Mouse (Mus musculus): Measurements from ENCODE around the gene Angptl2. TPM values are rescaled to one million over a fixed set of nuclear protein-coding genes. Genes with fewer than 3 reads are reported as not detected.

The Angptl2 gene
- polyA plus RNA-seq, 1 experiment from 2014 or later, result 40.9 TPM

DNA sequence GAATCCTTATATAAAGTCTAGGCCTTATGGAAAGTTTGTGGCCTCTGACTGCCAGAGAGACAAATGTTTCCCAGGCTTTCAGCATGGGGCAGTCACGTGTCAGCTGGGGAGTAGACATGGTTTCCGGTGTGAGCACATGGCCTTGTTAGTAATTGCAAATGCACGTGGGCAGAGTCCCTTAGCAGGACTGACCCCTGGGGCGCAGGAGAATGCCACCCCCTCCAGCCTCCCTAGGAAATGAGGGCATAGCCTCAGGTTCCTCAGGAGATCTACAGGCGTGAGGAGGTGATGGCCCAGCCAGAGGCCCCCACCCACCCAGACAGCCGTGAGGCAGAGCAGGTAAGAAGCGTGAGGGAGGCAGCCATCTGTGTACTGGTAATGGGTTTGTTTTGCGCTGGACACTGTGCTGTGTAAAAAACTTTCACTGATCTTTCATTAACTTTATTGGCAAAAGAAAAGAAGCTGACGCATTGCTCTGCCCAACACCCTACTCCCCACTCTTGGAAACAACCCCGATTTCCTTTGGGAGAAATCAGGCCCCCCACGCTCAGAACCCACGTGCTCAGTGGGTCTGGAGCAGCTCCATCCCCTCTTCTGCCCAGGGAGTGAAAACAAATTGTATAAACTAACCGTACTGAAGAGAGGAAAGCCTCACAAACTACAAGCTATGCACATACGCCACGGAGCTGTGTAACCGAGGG is 35.8 kb upstream of the Angptl2 start:
- H3K36me3 ChIP-seq, result no peaks in the 10 kb centered on the region
- WGBS, result 39% methylated on average over 16 of the region's 16 CpGs
- H3K4me3 ChIP-seq (replicated peaks), result no peak overlapping the region
- peak; percentile 34 for ATAC-seq (replicated peaks; ENCODE audit: low FRiP score)
- no peak overlapping the region for H3K4me2 ChIP-seq
- no peaks in the 10 kb centered on the region for H3K9me3 ChIP-seq (replicated peaks)
- H3K4me1 ChIP-seq, result peaks cover 29% of the 10 kb centered on the region
- H3K27ac ChIP-seq, result peak overlapping the region; percentile 45
- H3K27me3 ChIP-seq, result no peaks in the 10 kb centered on the region
- H3K9ac ChIP-seq, result no peak overlapping the region

DNA sequence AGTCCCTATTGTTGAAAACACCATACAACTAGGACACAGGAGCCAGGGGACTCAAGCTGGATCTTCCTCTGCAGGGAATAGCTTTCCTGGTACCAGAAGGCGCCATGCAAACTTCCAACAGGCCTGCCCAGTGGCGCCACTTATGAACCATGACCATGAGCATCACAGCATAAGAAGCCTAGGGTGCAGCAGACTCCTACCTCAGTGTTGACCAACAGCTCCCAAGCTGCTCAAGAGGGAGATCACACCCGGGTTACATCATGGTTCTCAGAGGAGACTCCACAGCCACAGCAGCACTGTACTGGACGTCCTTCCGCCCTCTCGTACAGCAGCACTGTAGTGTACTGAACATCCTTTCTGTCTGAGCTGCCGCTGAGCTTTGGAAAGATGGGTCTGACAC is 32.5 kb upstream of the Angptl2 start:
- no peak for ATAC-seq (replicated peaks; ENCODE audit: low FRiP score)
- peaks cover 43% of the 10 kb centered on the region for H3K4me1 ChIP-seq
- no peaks in the 10 kb centered on the region for H3K27me3 ChIP-seq
- no peaks in the 10 kb centered on the region for H3K9me3 ChIP-seq (replicated peaks)
- H3K9ac ChIP-seq, result no peak overlapping the region
- no peak overlapping the region for H3K4me3 ChIP-seq (replicated peaks)
- H3K27ac ChIP-seq, result no peak overlapping the region
- no peak overlapping the region for H3K4me2 ChIP-seq
- no peaks in the 10 kb centered on the region for H3K36me3 ChIP-seq
- WGBS, result 94% methylated on average over 7 of the region's 7 CpGs

DNA sequence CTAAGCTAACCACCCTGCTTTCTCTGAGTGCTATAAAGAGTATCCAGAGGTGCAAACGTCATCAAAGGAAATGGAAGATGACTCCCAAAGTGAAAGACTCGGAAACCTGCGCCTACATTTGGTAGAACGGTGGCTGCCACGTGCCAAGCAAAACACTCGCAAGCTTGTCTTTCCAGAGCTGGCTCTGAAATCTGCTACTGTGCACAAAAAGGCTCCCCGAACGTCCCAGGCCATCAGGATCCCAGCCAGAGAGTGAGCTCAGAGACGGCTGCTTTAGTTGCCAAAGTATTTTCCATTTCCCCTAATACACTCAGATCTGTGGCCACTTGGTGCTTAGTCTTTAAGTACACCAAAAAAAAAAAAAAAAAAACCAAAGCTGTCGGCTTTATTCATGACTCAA is 31.2 kb upstream of the Angptl2 start:
- Histone ChIP-seq H3K36me3 (no peaks in the 10 kb centered on the region), H3K27ac (no peak overlapping the region), H3K9ac (no peak overlapping the region), H3K9me3 (replicated peaks) (no peaks in the 10 kb centered on the region), H3K27me3 (no peaks in the 10 kb centered on the region), H3K4me1 (peaks cover 44% of the 10 kb centered on the region), H3K4me3 (replicated peaks) (no peak overlapping the region), H3K4me2 (no peak overlapping the region)
- 57% methylated on average over 10 of the region's 10 CpGs for WGBS
- ATAC-seq (replicated peaks; ENCODE audit: low FRiP score), result no peak

DNA sequence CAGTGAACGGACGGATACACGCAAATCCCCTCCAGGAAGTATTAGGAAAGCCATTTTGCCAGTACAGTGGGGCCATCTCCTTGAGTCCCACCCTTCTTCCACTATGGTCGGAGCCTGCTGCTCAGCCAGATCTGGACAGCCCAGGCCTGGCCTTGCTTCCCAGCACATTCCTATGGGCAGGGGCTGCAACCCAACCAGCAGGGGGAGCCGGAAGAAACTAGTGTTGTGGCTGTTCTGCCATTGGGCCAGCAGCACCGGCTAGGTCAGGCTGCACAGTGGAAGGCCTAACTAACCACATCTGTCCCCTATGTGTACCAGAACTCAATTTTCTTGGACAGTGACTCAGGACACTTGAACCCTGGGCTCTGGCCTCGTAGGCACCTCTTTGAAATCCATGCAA is 30.6 kb upstream of the Angptl2 start:
- peaks cover 40% of the 10 kb centered on the region for H3K4me1 ChIP-seq
- 77% methylated on average over 7 of the region's 7 CpGs for WGBS
- no peaks in the 10 kb centered on the region for H3K9me3 ChIP-seq (replicated peaks)
- no peak overlapping the region for H3K4me3 ChIP-seq (replicated peaks)
- no peak overlapping the region for H3K9ac ChIP-seq
- no peak for ATAC-seq (replicated peaks; ENCODE audit: low FRiP score)
- no peaks in the 10 kb centered on the region for H3K36me3 ChIP-seq
- H3K4me2 ChIP-seq, result no peak overlapping the region
- no peak overlapping the region for H3K27ac ChIP-seq
- no peaks in the 10 kb centered on the region for H3K27me3 ChIP-seq

DNA sequence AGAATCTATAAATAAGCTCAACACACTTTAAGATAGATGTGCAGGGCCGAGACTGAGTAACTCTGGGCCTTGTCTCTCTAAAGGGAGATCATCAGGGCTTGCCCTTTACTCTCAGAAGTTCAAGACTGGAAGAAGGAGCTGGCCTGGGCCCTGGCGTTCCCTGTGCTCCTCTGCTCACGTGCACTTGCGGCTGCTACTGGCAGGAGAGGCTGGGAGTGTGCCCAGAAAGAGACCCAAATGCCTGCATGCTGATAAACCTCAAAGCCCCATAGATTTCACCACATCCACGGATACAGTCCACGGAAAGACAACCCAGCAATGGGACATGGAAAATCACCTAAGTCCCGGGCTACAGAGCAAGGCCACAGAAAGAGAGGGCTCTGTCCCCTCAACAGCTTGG is 29.4 kb upstream of the Angptl2 start:
- H3K4me2 ChIP-seq, result no peak overlapping the region
- H3K36me3 ChIP-seq, result no peaks in the 10 kb centered on the region
- H3K9me3 ChIP-seq (replicated peaks), result no peaks in the 10 kb centered on the region
- no peaks in the 10 kb centered on the region for H3K27me3 ChIP-seq
- no peak for ATAC-seq (replicated peaks; ENCODE audit: low FRiP score)
- peaks cover 37% of the 10 kb centered on the region for H3K4me1 ChIP-seq
- H3K9ac ChIP-seq, result no peak overlapping the region
- no peak overlapping the region for H3K27ac ChIP-seq
- WGBS, result 69% methylated on average over 7 of the region's 7 CpGs
- no peak overlapping the region for H3K4me3 ChIP-seq (replicated peaks)

DNA sequence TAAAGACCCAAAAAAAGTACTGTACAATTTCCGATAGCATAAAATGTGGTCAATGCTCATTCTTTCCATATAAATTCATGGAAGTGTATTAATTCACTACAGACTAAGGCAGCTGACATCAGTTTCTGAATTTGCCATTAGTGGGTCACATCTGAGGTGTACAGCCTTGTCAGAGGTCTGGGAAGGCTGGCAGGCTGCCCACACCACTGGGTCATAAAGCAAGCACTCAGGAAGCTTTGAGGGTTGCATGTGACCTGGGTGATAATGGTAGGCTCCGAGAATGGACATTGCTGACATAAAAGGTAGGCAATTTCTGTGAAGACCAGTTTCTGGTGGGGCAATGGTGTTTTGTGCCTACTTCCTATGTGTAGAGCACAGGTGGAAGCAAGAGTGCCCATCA is 28.0 kb upstream of the Angptl2 start:
- peaks cover 37% of the 10 kb centered on the region for H3K4me1 ChIP-seq
- WGBS, result 60% methylated on average over 2 of the region's 2 CpGs
- no peaks in the 10 kb centered on the region for H3K36me3 ChIP-seq
- ATAC-seq (replicated peaks; ENCODE audit: low FRiP score), result no peak
- H3K4me2 ChIP-seq, result no peak overlapping the region
- no peak overlapping the region for H3K27ac ChIP-seq
- no peak overlapping the region for H3K4me3 ChIP-seq (replicated peaks)
- H3K27me3 ChIP-seq, result no peaks in the 10 kb centered on the region
- no peaks in the 10 kb centered on the region for H3K9me3 ChIP-seq (replicated peaks)
- H3K9ac ChIP-seq, result no peak overlapping the region

DNA sequence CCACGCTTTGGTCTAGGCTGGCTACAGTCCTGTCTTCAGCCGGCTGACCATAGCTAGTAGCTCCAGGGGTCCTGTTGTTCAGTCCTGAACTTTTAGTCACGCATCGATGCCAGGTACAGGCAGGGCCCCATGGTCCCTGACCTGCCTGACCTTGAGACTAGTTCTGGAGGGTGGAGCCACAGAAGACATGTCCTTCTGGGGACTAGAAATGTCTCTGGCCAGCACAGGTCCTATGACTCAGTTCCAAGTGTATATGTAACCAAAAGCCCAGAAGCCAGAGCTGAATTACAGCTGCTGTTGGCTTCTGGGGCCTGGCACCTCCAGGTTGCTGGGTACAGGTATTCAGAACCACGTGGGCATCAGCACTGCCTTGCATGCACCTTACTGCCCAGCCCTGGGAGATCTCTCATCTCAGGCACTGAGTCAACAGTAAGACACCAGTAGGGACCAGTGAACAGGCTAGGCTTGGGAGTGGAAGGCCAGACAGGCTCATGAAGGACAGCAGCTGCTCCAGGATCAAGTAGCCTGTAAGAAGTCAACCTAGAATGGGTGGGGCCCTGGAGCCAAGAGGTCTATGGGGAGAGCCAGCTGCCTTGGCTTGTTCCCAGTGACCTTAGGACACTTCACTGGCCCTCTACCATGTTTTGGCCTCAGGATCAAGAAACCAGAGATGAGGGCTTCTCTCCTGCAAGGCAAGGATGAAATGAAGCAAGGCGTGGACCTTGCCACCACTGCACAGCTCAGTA is 26.8 kb upstream of the Angptl2 start:
- Histone ChIP-seq H3K4me3 (replicated peaks) (no peak overlapping the region), H3K9me3 (replicated peaks) (no peaks in the 10 kb centered on the region), H3K9ac (no peak overlapping the region), H3K27ac (peak overlapping the region; percentile 30), H3K4me2 (no peak overlapping the region), H3K36me3 (no peaks in the 10 kb centered on the region), H3K27me3 (no peaks in the 10 kb centered on the region), H3K4me1 (peaks cover 37% of the 10 kb centered on the region)
- peak; percentile 69 for ATAC-seq (replicated peaks; ENCODE audit: low FRiP score)
- WGBS, result 62% methylated on average over 6 of the region's 6 CpGs

DNA sequence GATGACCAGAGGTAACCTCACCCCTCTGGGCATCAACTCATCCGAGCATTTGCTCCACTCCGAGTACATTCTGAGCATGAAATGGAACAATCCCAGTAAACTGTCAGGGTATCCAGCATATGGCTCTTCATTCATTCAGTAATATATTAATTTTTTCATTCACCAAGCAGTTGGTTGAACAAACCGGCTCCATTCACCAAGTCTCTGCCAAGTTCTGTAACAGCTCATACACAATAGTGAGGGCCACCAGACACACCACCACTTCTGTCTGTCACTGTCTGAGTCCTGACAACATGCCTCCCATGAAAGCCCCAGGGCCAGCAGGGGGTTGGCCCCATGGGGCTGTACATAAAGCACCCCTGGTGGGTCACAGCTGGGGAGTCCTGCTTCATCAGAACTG is 25.9 kb upstream of the Angptl2 start:
- no peak overlapping the region for H3K9ac ChIP-seq
- no peaks in the 10 kb centered on the region for H3K27me3 ChIP-seq
- 92% methylated on average over 3 of the region's 3 CpGs for WGBS
- H3K4me3 ChIP-seq (replicated peaks), result no peak overlapping the region
- H3K9me3 ChIP-seq (replicated peaks), result no peaks in the 10 kb centered on the region
- no peak overlapping the region for H3K27ac ChIP-seq
- H3K4me2 ChIP-seq, result no peak overlapping the region
- H3K36me3 ChIP-seq, result no peaks in the 10 kb centered on the region
- no peak for ATAC-seq (replicated peaks; ENCODE audit: low FRiP score)
- peaks cover 31% of the 10 kb centered on the region for H3K4me1 ChIP-seq

DNA sequence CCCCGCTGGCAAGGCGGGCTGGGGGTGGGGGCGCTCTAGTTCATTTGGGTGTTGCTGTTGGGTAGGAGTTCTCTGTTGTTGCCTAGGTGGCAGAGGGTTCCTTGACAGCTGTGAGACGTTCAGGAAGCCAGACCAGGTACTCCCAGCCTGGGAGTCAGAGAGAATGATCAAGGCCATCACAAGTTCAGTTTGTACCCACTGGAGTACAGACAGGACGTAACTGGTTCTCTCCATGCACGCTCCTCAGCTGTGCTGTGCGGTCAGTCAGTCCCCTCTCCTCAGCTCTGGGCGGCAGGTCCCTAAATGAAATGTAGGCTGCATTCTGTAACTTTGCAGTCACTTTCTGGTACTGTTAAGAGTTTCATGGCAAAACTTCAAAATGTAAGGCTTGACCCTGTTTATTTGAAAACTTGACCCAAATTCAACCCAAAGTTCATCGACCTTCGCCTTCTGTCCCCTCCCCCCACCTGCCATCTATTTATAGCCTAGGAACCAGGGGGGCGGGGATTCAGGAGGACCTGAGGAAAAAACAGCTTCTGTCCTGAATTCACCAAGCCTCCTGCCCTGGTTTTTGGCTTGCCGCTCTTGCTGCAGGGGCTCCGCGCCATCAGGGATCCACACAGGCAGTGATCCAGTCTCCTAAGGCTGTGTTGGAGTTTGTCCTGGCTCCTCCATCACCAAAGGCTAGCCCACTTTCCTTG is 15.4 kb upstream of the Angptl2 start:
- Histone ChIP-seq H3K36me3 (no peaks in the 10 kb centered on the region), H3K9ac (no peak overlapping the region), H3K4me1 (peaks cover 35% of the 10 kb centered on the region), H3K27ac (no peak overlapping the region), H3K27me3 (no peaks in the 10 kb centered on the region), H3K9me3 (replicated peaks) (no peaks in the 10 kb centered on the region), H3K4me2 (no peak overlapping the region), H3K4me3 (replicated peaks) (no peak overlapping the region)
- 66% methylated on average over 14 of the region's 14 CpGs for WGBS
- ATAC-seq (replicated peaks; ENCODE audit: low FRiP score), result no peak

DNA sequence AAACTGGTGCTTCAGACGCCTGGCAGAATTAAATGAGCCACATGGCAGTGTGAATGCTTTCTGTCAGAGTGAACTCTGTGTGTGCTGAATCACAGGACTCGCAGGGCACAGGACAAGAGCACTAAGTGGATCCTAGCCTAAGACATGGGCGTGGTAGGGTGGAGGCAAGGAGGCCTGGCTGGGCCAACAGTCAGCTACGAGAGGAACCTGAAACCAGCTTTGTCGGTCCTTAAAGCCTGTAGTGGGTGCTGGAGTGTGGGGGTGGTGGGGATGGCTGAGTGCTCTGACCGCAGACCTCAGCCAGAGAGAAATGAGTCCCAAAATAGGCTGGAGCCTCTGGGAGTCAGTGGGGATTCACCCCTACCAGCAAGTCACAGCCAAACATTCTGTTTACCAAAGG is 12.6 kb upstream of the Angptl2 start:
- no peaks in the 10 kb centered on the region for H3K27me3 ChIP-seq
- no peak overlapping the region for H3K4me2 ChIP-seq
- H3K4me1 ChIP-seq, result peaks cover 63% of the 10 kb centered on the region
- no peak overlapping the region for H3K9ac ChIP-seq
- no peaks in the 10 kb centered on the region for H3K36me3 ChIP-seq
- no peaks in the 10 kb centered on the region for H3K9me3 ChIP-seq (replicated peaks)
- 38% methylated on average over 6 of the region's 6 CpGs for WGBS
- no peak for ATAC-seq (replicated peaks; ENCODE audit: low FRiP score)
- H3K27ac ChIP-seq, result no peak overlapping the region
- no peak overlapping the region for H3K4me3 ChIP-seq (replicated peaks)

DNA sequence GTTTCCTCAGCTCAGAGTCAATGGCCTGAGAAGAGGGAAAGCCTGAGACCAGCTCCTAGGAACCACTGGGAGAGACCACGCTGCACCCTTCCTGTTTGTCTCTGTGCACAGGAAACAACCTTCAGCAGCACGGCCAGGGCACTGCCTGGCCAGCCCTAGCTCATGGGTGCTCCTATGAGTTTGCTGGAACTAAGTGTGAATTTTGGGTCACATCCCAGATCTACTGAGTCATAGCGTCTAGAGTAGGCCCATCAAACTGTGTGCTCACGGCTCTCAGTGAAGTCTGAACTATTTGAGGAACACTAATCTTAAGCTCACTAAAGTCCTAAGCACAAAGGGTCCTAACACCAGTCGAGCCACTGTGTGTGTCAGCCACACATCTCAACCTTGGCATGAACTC is 10.9 kb upstream of the Angptl2 start:
- Histone ChIP-seq H3K27me3 (no peaks in the 10 kb centered on the region), H3K9ac (no peak overlapping the region), H3K4me1 (peaks cover 63% of the 10 kb centered on the region), H3K4me3 (replicated peaks) (no peak overlapping the region), H3K4me2 (no peak overlapping the region), H3K36me3 (no peaks in the 10 kb centered on the region), H3K9me3 (replicated peaks) (no peaks in the 10 kb centered on the region), H3K27ac (no peak overlapping the region)
- ATAC-seq (replicated peaks; ENCODE audit: low FRiP score), result no peak
- 80% methylated on average over 5 of the region's 5 CpGs for WGBS

DNA sequence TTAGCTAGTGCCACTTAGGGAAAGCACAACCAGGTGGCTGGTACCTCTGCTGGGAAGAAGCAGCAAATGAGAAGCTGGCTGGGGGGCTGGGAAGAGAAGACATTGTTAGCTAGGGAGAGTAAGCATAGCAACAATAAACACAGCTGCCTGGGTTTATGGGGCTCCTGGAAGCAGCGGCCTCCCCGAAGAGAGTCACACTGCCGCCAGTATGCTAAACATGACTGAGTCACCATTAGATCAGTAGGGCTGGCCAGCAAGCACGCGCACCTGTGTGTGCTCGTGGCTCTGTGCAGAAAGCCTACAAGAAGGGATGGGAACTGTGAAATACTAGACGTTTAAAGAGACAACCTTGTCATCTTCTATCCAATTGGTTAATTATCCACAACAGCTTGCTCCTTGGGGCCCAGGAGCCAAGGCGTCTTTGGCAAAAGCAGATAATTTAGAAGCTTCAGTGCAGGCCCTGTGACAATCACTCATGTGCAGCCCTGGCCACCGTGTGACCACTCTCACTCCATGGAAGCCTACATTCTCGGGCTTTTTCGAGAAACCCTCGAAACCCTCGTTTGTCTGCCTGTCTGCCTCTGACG is 9.8 kb upstream of the Angptl2 start:
- Histone ChIP-seq H3K9me3 (replicated peaks) (no peaks in the 10 kb centered on the region), H3K9ac (no peak overlapping the region), H3K4me3 (replicated peaks) (no peak overlapping the region), H3K36me3 (no peaks in the 10 kb centered on the region), H3K27me3 (no peaks in the 10 kb centered on the region), H3K4me2 (no peak overlapping the region), H3K27ac (peak overlapping the region; percentile 81), H3K4me1 (peaks cover 58% of the 10 kb centered on the region)
- peak; percentile 49; the same call in 1 of the 2 replicates for ATAC-seq (replicated peaks; ENCODE audit: low FRiP score)
- WGBS, result 21% methylated on average over 14 of the region's 14 CpGs

Measured in kidney, embryonic 15.5 days (tissue).